Mouse (Mus musculus): ENCODE measurements around the gene Usp7.

Gene Usp7

DNA sequence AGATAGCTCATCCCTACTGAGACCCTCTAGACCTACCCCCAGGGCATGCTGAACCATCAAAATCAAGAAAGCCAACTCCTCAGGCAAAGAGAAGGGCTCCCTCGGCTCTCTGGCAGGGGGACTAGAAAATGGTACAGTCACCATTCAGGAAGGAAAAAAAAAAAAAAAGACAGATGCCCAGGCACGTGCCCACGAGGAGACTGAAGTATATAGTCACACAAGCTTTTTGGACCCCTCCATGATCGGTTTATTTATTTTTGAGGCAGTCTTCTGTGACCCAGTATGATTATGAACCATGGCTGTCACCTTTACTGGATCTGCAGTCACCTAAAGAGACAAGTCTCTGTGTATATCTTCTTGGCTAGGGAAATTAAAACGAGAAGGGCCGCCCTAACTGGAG is 118.8 kb downstream of the Usp7 start:
- DNase-seq (ENCODE audit: low spot score): no peak

DNA sequence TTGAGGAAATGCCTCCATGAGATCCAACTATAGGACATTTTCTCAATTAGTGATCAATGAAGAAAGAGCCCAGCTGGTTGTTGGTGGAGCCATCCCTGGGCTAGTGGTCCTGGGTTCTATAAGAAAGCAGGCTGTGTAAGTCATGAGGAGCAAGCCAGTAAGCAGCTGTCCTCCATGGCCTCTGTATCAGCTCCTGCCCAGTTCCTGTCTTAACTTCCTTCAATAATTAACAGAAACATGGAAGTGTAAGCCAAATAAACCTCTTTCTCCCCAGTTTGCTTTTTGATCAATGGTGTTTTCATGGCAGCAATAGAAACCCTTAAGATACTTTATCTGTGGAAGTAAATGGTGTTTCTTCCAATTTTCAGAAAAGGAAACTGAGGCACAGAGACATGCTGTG is 119.3 kb downstream of the Usp7 start:
- no peak for DNase-seq (ENCODE audit: low spot score)

DNA sequence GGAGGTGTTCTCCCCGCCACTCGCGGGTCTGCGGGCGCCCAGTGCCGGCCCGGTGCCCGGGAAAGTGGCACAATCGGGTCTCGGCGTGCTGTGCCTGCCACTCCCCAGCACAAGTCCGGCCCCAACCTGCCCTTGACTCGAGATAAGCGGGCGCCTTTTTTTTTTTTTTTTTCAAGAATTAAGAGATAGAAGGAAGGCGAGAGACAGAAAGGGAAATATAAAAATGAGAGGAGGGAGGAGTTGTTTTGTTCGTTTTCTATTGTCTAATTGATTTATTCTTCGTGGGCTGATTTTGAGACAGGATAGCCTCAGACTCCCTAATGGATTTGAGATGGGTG is 119.8 kb downstream of the Usp7 start:
- DNase-seq (ENCODE audit: low spot score): no peak

DNA sequence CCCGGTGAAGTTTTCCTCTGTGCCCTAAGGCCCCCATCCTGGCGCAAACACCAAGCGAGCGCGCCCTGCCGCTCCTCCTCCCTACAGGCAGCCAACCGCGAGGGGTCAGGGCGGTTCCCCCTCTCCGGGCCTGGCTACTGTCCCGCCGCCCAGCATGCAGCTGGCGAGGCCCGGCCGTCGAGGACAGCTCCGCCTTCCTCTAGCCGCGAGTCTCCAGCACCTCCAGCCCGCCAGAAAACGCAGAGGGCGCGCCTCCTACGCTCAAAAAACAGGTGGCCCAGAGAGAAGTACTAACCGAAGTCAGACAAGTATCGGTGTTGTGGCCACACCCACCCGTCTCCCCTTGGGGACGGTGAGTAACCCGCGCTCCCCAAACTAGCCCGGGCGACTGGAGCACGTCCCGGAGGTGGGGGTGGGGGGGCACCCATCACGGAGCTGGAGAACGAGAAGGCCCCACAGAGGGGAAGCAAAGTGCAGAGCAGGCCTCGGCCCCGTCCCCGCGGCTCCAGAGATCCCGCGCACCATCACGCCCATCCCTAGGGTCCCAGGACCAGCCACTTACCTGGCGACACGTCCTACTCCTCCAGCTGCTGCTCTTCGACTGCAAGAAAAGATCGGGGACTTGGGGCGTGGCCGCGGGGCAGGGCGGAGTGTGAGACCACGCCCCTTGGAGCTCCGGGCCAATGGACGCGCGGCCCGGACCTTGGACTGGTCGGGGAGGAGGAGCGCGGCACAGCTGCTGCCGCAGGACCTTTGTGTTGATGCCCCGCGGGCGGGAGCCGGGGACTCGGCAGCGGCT is 120.4 kb downstream of the Usp7 start, which contains the start of gene Carhsp1:
Carhsp1 (minus strand) TSS at position 605 of the 799 bp plus-strand sequence.
- DNase-seq (ENCODE audit: low spot score): peak; percentile 98

DNA sequence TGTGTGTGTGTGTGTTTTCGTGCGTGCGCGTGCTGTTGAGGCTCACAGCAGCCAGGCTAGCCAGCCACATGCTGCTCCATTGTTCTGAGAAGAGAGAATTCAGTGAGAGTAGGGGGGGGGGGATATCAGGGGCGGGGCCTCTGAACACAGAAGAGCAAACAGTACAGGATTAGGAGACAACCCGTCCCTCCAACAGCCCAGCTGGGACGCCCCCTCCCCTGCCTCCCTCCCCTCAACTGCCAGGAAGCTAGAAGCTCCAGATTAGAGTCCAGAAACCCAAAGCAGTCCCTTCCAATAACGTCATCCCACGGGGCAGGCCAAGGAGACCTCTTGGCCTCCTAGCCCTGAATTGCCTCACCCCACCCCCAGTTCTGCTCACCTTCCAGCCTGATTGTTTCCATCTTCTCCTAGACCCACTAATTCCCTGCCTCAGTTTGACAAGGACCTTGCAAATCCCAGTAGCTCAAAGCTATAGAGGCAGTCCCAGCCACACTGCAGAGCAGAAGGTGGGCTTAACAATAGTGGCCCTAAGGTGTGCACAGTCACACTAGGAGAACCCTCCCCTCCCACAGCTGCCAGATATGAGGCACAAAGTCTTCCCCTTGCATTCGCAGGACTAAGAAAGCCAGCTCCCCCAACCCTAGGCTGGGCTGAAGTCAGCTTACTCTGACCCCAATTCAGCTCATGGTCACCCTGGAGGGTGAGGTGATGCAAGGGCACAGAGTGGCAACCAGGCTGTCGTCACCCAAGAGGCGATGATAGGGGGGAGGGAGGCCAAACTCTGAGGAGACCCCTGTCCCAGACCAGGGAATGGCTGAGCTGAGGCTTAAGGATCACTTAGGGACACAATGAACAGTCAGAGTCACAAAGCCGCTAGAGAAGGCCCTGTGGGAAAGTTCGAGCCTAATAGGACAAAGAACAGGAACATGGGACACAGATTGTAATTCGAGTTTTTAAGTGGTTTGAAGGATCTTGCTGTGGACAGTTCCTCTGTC is 121.8 kb downstream of the Usp7 start:
- DNase-seq (ENCODE audit: low spot score): peak; percentile 49

DNA sequence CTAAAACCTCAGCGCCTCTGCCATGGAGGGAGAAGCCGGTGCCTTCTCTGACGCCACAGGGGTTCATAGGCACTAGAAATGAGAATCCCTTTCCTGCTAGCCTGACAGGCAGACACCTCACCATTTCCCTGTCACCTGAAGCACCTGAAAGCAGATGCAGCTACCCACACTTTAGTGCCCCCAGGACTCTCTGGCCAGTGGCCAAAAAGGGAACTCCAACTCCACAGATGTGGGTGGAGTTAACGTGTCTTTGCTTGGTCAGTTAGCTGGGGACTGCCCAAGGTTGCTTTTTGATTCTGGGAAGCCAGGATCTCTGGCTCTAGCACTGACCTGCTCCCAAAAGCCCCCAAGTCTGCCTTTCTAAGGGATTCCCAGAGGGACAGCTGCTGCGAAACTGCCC is 122.7 kb downstream of the Usp7 start:
- DNase-seq (ENCODE audit: low spot score): peak; percentile 61

DNA sequence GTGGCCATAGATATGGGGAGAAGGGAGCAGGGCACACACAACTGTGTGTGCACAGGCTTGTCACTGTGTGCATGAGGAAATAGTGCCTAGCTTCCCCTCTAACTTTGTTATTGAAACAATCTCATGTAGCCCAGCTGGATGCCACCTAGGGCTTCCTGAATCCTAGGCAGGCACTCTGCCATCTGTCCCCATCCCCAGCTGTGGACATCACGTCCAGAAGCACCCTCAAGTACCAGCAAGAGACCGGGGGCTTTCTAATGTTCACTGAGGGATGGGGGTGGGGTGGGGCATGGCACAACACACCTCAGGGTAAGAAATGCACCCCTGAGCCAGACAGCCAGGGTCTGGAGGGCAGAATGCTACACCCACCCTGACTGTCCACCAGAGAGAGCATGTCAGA is 123.7 kb downstream of the Usp7 start:
- no peak for DNase-seq (ENCODE audit: low spot score)

DNA sequence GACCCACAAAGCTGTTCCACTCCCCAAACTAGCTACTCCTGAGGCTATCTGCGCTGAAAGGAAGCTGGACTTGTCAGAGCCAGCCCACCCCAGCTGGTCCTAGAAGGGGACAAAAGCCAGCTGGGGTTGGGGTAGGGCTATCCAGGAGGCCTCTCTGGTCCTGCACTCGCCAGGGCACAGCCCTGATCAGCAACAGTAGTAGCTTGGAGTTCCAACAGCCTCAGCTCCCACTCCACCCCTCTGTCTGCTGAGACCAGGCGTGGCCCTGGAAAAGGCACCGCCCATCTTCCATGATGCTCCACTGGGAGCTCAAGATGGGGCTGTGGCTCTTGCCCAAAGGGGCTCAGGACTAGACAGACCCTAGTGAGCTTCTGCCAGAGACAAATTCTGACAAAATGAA is 124.3 kb downstream of the Usp7 start:
- DNase-seq (ENCODE audit: low spot score): peak; percentile 55

DNA sequence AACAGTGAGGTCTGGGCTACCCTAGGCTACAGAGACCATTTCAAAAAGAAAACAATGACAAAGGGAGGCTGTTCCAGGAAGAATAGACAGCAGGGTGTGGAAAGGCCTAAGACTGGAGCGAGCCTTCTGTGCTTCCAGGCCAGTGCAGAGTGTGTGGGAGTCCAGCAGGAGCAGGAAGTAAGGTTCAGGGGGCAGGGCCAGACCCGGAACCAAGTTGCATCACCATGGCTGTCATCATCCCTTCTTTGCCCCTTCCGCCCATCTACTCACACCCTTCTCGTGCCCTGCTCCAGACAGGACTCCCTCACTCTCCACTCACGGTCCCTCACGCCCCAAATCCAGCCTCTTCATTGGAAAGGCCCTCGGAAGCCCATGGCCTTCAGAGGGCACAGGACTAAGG is 124.8 kb downstream of the Usp7 start:
- DNase-seq (ENCODE audit: low spot score): no peak

DNA sequence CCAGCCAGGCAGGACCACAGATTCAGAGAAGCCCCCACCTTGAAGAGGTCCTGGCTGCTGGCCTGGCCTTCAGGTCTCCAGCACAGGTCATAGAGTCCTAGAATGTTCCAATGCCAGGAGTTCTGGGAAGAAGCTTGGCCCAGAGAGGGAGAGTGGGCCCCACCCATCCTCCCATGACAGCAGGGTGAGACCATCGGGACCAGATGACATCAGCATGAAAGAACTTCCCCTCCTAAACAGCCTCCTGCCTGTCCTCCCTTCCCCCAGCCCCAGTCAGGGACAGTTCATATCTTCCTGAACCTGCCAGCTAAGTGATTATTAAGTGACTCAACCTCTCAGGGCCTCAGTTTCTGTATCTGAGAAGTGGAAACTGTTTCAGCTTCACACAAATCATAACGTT is 125.7 kb downstream of the Usp7 start:
- DNase-seq (ENCODE audit: low spot score): peak; percentile 50

DNA sequence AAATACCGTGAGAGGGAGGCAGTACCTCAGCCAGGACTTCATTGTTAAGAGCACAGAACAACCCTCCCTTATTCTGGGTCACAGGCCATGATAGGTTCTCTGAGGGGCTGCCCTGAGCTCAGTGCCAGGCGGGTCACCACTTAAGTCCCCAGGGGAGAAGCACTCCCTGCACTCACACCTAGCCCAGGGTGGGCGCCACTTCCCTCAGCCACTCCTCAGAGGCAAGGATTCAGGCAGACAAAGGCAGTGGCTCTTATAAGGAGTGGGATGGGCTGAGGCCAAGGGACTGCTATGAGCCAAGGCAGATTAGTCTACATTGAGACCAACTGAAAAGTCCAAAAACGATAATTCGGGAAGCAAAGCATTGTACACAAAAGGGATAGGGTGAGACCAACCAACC is 126.7 kb downstream of the Usp7 start:
- DNase-seq (ENCODE audit: low spot score): no peak

DNA sequence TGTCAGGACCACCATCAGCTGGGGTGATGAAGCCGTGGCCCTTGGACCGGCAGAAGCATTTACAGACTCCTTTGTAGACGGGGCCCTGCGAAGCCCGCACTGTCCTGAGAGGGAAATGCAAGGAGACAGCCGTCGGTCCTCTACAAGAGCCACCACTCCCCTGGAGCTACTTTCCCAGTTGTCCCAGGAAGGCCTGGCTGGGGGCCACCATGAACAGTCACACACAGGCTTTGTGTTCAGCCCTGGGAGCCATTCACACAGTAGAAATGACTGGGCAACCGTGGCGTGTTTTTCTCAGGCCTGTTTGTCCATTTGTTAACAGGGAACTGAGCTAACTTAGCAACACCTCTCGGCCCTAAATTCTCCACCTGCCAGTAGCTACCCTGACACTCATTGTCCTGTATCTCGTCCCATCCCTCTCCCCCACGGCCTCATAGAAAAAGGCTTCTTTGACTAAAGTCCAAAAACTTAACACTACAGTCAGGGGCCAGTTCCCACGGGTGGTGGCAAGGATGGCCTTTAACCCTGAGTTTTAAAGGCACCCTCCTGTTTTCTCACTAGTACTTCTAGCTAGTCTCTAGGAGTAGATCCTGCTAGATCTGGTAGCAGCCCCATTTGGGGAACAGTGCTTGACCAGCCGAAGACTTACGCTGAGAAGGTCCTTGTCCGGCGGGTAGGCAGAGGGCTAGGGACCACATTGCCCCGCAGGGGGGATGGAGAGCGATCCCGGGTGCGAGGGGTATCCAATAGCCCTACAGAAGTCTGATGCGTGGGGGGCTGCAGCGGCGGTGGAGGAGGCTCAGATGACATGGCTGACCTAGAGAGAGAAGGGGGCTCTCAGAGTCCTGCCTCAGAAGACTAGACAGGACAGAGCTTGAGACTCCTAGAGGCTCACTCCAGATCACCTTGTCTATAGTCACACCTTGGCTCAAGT is 128.2 kb downstream of the Usp7 start:
- no peak for DNase-seq (ENCODE audit: low spot score)

DNA sequence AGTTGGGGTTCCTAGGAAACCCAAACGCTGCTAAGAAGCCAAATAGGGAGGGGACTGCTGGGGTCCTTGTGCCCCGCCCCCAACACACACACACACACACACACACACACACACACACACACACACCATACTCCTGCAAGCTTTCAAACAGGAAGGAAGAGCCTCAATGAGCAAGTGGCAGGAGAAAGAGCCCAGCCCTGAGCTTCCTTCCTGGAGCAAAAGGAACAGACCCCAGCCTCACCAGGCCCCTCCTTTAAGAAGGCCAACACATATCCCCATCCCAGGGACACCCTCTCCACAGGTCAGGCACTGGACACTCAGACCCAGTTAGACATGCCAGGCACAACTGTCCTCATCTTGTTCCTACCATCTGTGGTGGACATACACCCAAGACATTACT is 129.1 kb downstream of the Usp7 start:
- no peak for DNase-seq (ENCODE audit: low spot score)

DNA sequence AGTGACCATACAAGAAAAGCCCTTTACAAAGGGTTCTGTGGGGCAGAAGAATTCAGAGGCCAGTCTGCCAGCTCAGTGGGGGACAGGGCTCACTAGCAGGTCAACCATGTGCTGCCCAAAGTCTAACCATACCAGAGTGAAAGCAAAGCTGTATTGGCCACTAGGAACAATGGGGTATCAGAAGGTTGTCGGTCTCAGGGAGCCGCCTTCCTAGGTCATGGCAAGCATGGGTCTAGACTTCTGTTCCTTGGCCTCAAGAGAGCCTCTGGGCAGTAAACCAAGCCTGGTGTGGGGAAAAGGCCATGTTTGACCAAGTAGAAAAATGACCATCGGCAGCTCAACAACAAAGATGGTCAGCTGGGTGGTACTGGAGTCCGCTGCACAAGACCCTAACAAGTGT is 133.3 kb downstream of the Usp7 start:
- DNase-seq (ENCODE audit: low spot score): peak; percentile 61

DNA sequence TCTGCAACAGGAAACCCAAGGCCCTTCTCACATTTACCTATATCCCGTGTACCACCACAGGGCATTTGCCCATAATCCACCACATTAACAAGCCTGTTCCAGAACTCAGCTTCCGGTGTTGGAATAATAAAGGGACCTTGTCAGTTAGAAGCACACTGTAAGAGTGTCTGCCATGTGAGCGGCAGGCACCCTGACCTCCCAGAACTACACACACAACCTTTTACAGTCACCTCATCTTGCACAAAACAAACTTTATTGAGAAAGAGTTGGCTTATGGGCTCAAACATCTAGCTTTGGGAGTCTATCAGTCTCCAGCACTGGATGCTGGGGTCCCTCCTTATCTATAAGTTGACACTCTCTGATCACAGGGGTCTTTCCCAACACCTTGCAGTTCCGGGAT is 133.8 kb downstream of the Usp7 start:
- no peak for DNase-seq (ENCODE audit: low spot score)

DNA sequence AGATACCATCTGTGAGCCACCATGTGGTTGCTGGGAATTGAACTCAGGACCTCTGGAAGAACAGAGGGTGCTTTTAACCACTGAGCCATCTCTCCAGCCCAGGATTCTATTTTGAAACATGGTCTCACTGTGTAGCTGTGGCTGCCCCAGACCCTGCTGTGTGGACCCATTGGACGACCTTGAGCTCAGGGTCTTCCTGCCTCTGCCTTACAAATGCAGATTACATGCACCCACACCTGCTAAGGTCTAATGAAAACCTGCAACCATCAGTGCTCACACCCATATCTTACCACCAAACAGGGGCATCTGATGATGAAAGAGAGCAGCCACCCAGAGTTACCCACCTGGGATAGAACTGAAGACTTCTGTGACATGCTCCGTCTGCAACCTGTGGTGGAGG is 135.9 kb downstream of the Usp7 start:
- no peak for DNase-seq (ENCODE audit: low spot score)

DNA sequence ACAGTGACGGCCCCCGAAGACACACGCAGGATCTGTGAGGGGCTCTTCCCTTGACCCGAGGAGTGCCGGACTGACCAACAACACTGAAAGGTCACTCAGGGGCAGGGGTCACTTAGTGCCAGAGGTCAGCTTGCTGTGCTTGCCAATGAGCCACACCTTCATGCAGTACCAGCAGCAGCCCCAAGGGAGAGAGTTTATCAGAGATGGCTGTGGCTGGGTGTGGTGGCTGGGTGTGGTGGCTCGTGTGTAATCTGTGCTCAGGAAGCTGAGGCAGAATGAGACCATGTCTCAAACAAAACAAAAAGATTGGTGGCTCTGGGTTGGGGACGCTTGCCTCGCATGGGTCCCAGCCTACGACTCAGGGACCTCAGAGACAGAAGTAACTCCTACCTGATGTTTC is 136.5 kb downstream of the Usp7 start:
- DNase-seq (ENCODE audit: low spot score): no peak

DNA sequence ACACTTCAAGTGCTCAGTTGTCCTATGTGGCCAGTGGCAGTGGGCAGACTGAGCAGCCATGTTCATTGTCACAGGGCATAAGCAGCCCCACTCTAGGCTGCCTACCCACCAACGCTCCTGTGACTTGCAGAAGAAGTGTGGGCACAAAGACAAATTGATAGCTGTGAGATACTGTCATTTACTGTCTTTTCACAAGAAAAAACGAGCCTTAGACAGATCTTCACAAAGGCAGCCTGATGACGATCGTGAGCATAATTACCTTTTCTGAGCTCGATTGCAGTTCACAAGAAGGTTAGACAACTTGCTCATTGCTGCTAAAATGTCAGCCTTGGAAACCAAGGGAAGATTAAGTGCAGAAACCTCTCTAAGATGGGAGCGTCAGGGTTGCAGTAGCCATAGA is 137.0 kb downstream of the Usp7 start:
- no peak for DNase-seq (ENCODE audit: low spot score)

DNA sequence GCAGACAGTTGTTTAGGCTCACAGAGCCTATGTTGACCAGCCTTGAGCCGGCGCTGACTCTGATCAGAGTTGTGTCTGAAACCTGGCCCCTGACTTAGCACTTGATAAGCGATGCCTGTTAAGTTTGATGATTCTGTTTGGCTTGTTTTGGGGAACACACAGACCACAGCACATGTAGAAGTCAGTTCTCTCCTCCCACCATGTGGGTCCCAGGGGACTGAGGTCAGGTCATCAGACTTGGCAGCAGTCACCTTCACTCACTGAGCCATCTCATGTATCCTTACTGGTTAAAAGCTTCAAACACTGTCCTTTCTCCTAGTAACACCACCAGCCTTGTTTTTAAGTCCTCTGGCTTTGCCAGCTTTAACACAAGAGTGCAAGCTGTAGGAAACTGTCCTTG is 142.1 kb downstream of the Usp7 start:
- no peak for DNase-seq (ENCODE audit: low spot score)

DNA sequence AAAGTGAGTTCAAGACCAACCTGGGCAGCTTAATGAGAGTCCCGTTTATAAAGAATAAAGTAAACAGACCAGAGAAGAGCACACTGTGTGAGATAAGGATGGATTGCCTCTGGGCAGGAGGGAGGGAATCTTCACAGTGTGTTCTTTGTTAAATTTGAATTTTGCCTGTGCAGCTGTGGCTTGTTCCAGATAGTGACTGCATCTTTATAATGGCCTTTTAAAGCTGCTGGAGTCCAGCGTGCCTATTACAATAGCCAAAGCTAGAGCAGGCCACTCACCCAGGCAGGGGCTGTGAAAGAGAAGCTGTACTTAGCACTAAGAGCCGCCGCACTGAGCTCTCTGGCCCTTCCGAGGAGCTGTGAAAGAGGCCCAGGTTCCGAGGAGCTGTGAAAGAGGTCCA is 146.6 kb downstream of the Usp7 start:
- no peak for DNase-seq (ENCODE audit: low spot score)

DNA sequence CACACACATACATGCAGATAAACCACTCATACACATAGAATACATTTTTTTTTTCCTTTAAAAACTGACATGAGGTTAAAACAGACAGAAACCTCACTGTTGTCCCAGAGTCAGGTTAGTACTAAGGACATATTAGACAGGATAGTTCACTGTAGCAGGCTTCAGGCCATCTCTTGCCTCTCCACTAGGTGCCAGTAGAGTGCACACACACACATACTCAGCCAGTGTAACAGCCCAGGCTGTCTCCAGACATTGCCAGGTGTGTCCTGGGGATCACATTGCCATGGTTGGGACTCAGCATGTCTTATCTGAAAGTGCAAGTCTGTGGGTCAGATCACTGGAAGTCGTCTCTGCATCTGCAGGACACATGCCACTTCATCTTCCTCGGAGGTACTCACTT is 148.3 kb downstream of the Usp7 start:
- peak; percentile 58 for DNase-seq (ENCODE audit: low spot score)

Data from testis, postnatal 10 days (tissue).